ENCODE assay signal across 12 mouse cellular contexts in the genomic region with DNA sequence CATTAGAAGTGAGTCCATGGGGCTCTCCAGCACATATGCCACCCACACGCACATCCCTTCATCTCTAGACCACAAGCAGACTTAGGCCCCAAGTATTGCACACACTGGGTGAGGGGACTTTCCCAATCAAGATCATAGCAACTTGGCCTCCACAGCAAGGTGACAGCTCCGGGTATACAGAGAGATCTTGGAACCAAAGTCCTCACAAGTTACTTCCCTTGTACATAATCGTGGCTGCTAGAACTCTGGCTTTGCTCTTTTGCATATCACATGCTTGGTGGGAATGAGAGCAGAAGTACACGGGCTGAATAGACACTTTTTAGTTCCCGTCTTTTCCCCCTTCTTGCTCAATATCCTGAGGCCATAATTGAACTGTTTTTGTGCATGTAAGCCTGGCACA. TPM values are rescaled to one million over a fixed set of nuclear protein-coding genes. Genes with fewer than 3 reads are reported as not detected.
DNase-seq lines count a peak whose midpoint lies in the region; ATAC-seq and TF ChIP-seq lines count a peak whose summit lies in the region.
"Had no signal": no experiment of that assay in that cellular context is flagged by ENCODE, and none has a peak within 500 bp of the region (broad histone marks: within the 10 kb centered on the region; RNA-seq: fewer than 3 reads in every experiment).

No protein-coding gene starts in this region.

- peak overlapping the region; percentile 54 for H3K4me3 ChIP-seq in bone marrow, adult 2 months (replicated peaks; ENCODE audit: control insufficient read depth, low read depth, low read length)
- peak overlapping the region; percentile 62 for H3K4me3 ChIP-seq in macrophage (ENCODE audit: inconsistent target)
- H3K4me3 ChIP-seq in midbrain, embryonic 11.5 days (ENCODE audit: low read depth, low read length) = no peak overlapping the region
- H3K4me3 ChIP-seq: lung, embryonic 15.5 days had no signal

- DNase-seq in layer of hippocampus, adult 11-12 months (ENCODE audit: low spot score) = peak; percentile 32
- no peak for DNase-seq in layer of hippocampus, postnatal 14 days (ENCODE audit: low spot score in 2 of 2)
- peak; percentile 7 for DNase-seq in A20 (ENCODE audit: low read depth, low spot score)
- no peak for DNase-seq in midbrain, embryonic 11.5 days (ENCODE audit: low spot score, missing footprints)
- DNase-seq in cerebellum, adult 11 months = no peak
- DNase-seq in ovary, postnatal 36 days (ENCODE audit: low spot score) = no peak
- DNase-seq: adrenal gland, adult 8-10 months; embryo, embryonic 11 days had no signal

- H3K9me3 ChIP-seq in midbrain, embryonic 11.5 days (ENCODE audit: control insufficient read depth, low read length) = no peaks in the 10 kb centered on the region
- H3K9me3 ChIP-seq: lung, embryonic 15.5 days had no signal

- WGBS in bone marrow, adult 2 months = 3% methylated on average over 5 of the region's 5 CpGs
- WGBS in macrophage (ENCODE audit: missing documents) = 1% methylated on average over 5 of the region's 5 CpGs
- WGBS in midbrain, embryonic 11.5 days = 90% methylated on average over 5 of the region's 5 CpGs

- no peak for TF ChIP-seq POLR2A in bone marrow, adult 2 months (IDR thresholded peaks at IDR 0.05; ENCODE audit: borderline replicate concordance, control insufficient read depth, low read depth, low read length)

- ATAC-seq in midbrain, embryonic 11.5 days (ENCODE audit: low FRiP score) = no peak
- ATAC-seq: forebrain, embryonic 14.5 days had no signal

- peak overlapping the region; percentile 57; the same call in 1 of the 2 replicates for H3K27ac ChIP-seq in bone marrow, adult 2 months (ENCODE audit: control insufficient read depth, insufficient read depth, low read depth, low read length, poor library complexity)
- H3K27ac ChIP-seq in macrophage = peak overlapping the region; percentile 99
- no peak overlapping the region for H3K27ac ChIP-seq in midbrain, embryonic 11.5 days (ENCODE audit: low read depth, low read length)
- H3K27ac ChIP-seq: lung, embryonic 15.5 days had no signal

- peaks cover 8% of the 10 kb centered on the region; the same call in 1 of the 2 replicates for H3K36me3 ChIP-seq in macrophage (ENCODE audit: inconsistent target)
- H3K36me3 ChIP-seq in midbrain, embryonic 11.5 days (ENCODE audit: control insufficient read depth, insufficient read depth, low read length) = no peaks in the 10 kb centered on the region
- H3K36me3 ChIP-seq: lung, embryonic 15.5 days had no signal

- no peak overlapping the region for H3K9ac ChIP-seq in midbrain, embryonic 11.5 days (ENCODE audit: low read length)
- H3K9ac ChIP-seq: lung, embryonic 15.5 days had no signal

- H3K27me3 ChIP-seq in midbrain, embryonic 11.5 days (ENCODE audit: control insufficient read depth, insufficient read depth, low read length) = no peaks in the 10 kb centered on the region
- H3K27me3 ChIP-seq: lung, embryonic 15.5 days had no signal

- no peak for TF ChIP-seq CTCF in bone marrow, adult 2 months (IDR thresholded peaks at IDR 0.05; ENCODE audit: control insufficient read depth, insufficient read depth, low read length)

- peaks cover 76% of the 10 kb centered on the region for H3K79me2 ChIP-seq in macrophage (ENCODE audit: inconsistent target)

- peaks cover 5% of the 10 kb centered on the region for H3K4me1 ChIP-seq in bone marrow, adult 2 months (ENCODE audit: control insufficient read depth, insufficient read depth, low read length)
- H3K4me1 ChIP-seq in midbrain, embryonic 11.5 days (ENCODE audit: control insufficient read depth, insufficient read depth, low read length) = peaks cover 2% of the 10 kb centered on the region; the same call in 1 of the 2 replicates

- H3K4me2 ChIP-seq in midbrain, embryonic 11.5 days = no peak overlapping the region
- H3K4me2 ChIP-seq: lung, embryonic 15.5 days had no signal

RNA-seq across cellular contexts. Expression of a gene that starts 46.4 kb away (rescaled TPM):
- 10 to 100 TPM in 1 of 2 experiments, 1 to 10 TPM in 1; 9.3 to 13.6 TPM for total RNA-seq in layer of hippocampus, postnatal 14 days (2021)
- polyA plus RNA-seq in bone marrow, adult 2 months (2011; ENCODE audit: insufficient read depth, insufficient read length, low replicate concordance, missing spikeins) = 54.6 and 126 TPM in 2 replicates
- 1,000 to 10,000 TPM in 25 of 26 experiments, 100 to 1,000 TPM in 1; 946 to 4,580 (median 3,223) TPM for total RNA-seq in macrophage (2018; cell fraction: chromatin; rRNA removed)
- 1,000 to 10,000 TPM in 9 of 26 experiments, 100 to 1,000 TPM in 17; 417 to 1,132 (median 746) TPM for total RNA-seq in macrophage (2018; cell fraction: cytosol; rRNA removed)
- total RNA-seq in macrophage (2018; cell fraction: nucleus; rRNA removed) = 1,000 to 10,000 TPM; 1,077 to 2,236 (median 1,801) TPM
- 370 to 786 TPM (median 465 TPM) in 3 replicates for polyA plus RNA-seq in macrophage (2018)
- 3.6 and 4.0 TPM in 2 replicates for polyA plus RNA-seq in midbrain, embryonic 11.5 days (2014; fragmentation: Nextera tagmentation; extraction: Ambion mirVana)

Comparison
In these comparisons a context has a peak if more than half of its experiments do, and no peak if none do; other contexts are left out.
1. DNase-seq: peak in layer of hippocampus, adult 11-12 months (single experiment) and A20 (single experiment); none in layer of hippocampus, postnatal 14 days (0 of 2), midbrain, embryonic 11.5 days (single experiment), cerebellum, adult 11 months (single experiment) and ovary, postnatal 36 days (single experiment).
2. RNA of a gene that starts 46.4 kb away (polyA plus RNA-seq): 370 to 786 TPM in macrophage and 54.6 to 126 TPM in bone marrow, adult 2 months; 3.6 to 4.0 TPM in midbrain, embryonic 11.5 days; every median in the first group is over 10 times any median in the second.